Mouse (Mus musculus): Measurements from ENCODE around the gene Dydc1. TPM values are rescaled to one million over a fixed set of nuclear protein-coding genes. Genes with fewer than 3 reads are reported as not detected.

Dydc1 gene
- polyA plus RNA-seq, 1 experiment from 2014 or later = not detected

- ATAC-seq (replicated peaks; ENCODE audit: insufficient number of reproducible peaks, low FRiP score, low TSS enrichment) = no peak
- Histone ChIP-seq H3K4me2 (no peak overlapping the region), H3K27ac (ENCODE audit: low read depth, low read length) (no peak overlapping the region), H3K4me3 (ENCODE audit: low read depth, low read length) (no peak overlapping the region), H3K9me3 (replicated peaks; ENCODE audit: control insufficient read depth, low read length) (no peaks in the 10 kb centered on the region), H3K9ac (ENCODE audit: low read depth, low read length) (no peak overlapping the region), H3K36me3 (ENCODE audit: control insufficient read depth, insufficient read depth, low read length) (no peaks in the 10 kb centered on the region), H3K4me1 (ENCODE audit: control insufficient read depth, insufficient read depth, low read length) (no peaks in the 10 kb centered on the region), H3K27me3 (ENCODE audit: control insufficient read depth, insufficient read depth, low read length) (no peaks in the 10 kb centered on the region)
- WGBS (ENCODE audit: insufficient replicate concordance) = 86% methylated on average over 7 of the region's 7 CpGs
Observed at GRCm38 (mm10) chr14:41111031-41111668, 38.4 kb downstream of the Dydc1 start.

- ATAC-seq (replicated peaks; ENCODE audit: insufficient number of reproducible peaks, low FRiP score, low TSS enrichment) = no peak
- WGBS (ENCODE audit: insufficient replicate concordance) = 72% methylated on average over 4 of the region's 4 CpGs
- H3K9ac ChIP-seq (ENCODE audit: low read depth, low read length) = no peak overlapping the region
- H3K36me3 ChIP-seq (ENCODE audit: control insufficient read depth, insufficient read depth, low read length) = no peaks in the 10 kb centered on the region
- no peaks in the 10 kb centered on the region for H3K27me3 ChIP-seq (ENCODE audit: control insufficient read depth, insufficient read depth, low read length)
- H3K27ac ChIP-seq (ENCODE audit: low read depth, low read length) = no peak overlapping the region
- H3K9me3 ChIP-seq (replicated peaks; ENCODE audit: control insufficient read depth, low read length) = no peaks in the 10 kb centered on the region
- no peak overlapping the region for H3K4me3 ChIP-seq (ENCODE audit: low read depth, low read length)
- no peak overlapping the region for H3K4me2 ChIP-seq
- H3K4me1 ChIP-seq (ENCODE audit: control insufficient read depth, insufficient read depth, low read length) = peaks cover 4% of the 10 kb centered on the region; the same call in 1 of the 2 replicates
Observed at GRCm38 (mm10) chr14:41112944-41113343, 40.2 kb downstream of the Dydc1 start.

GRCm38 (mm10) chr14:41116271-41116670 is 43.6 kb downstream of the Dydc1 start:
- Histone ChIP-seq H3K9ac (ENCODE audit: low read depth, low read length) (no peak overlapping the region), H3K4me2 (no peak overlapping the region), H3K27ac (ENCODE audit: low read depth, low read length) (no peak overlapping the region), H3K4me3 (ENCODE audit: low read depth, low read length) (no peak overlapping the region), H3K36me3 (ENCODE audit: control insufficient read depth, insufficient read depth, low read length) (no peaks in the 10 kb centered on the region), H3K27me3 (ENCODE audit: control insufficient read depth, insufficient read depth, low read length) (no peaks in the 10 kb centered on the region; the same call in 1 of the 2 replicates), H3K4me1 (ENCODE audit: control insufficient read depth, insufficient read depth, low read length) (peaks cover 4% of the 10 kb centered on the region; the same call in 1 of the 2 replicates), H3K9me3 (replicated peaks; ENCODE audit: control insufficient read depth, low read length) (no peaks in the 10 kb centered on the region)
- WGBS (ENCODE audit: insufficient replicate concordance) = 67% methylated on average over 3 of the region's 3 CpGs
- no peak for ATAC-seq (replicated peaks; ENCODE audit: insufficient number of reproducible peaks, low FRiP score, low TSS enrichment)

- Histone ChIP-seq H3K4me3 (ENCODE audit: low read depth, low read length) (no peak overlapping the region), H3K4me1 (ENCODE audit: control insufficient read depth, insufficient read depth, low read length) (no peaks in the 10 kb centered on the region), H3K36me3 (ENCODE audit: control insufficient read depth, insufficient read depth, low read length) (no peaks in the 10 kb centered on the region), H3K4me2 (no peak overlapping the region), H3K9ac (ENCODE audit: low read depth, low read length) (no peak overlapping the region), H3K27me3 (ENCODE audit: control insufficient read depth, insufficient read depth, low read length) (no peaks in the 10 kb centered on the region; the same call in 1 of the 2 replicates), H3K9me3 (replicated peaks; ENCODE audit: control insufficient read depth, low read length) (no peaks in the 10 kb centered on the region), H3K27ac (ENCODE audit: low read depth, low read length) (no peak overlapping the region)
- WGBS (ENCODE audit: insufficient replicate concordance) = 74% methylated on average over 5 of the region's 5 CpGs
- no peak for ATAC-seq (replicated peaks; ENCODE audit: insufficient number of reproducible peaks, low FRiP score, low TSS enrichment)
Observed at GRCm38 (mm10) chr14:41124683-41125082, 52.0 kb downstream of the Dydc1 start.

DNA sequence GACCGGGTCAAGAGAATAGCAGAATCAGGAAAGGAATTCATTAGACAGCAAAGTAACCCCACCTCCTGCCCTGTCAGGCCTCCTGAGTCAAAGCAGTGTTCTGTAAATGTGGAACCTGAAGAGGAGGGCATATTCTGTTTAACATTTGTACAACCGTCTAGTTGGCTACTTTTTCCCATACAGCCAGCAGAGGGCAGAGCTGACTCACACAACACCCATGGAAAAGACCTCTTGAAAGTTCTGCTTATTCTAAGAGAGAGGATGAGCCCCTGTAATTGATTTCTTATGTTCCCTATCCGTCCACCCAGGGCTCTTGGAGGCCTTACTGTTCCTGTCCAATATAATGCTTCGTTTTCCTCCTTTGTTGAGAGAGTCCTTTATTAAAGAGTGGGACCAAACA is 55.3 kb downstream of the Dydc1 start:
- H3K36me3 ChIP-seq (ENCODE audit: control insufficient read depth, insufficient read depth, low read length) = no peaks in the 10 kb centered on the region
- no peak overlapping the region for H3K4me3 ChIP-seq (ENCODE audit: low read depth, low read length)
- 0 out of 2 replicates have a peak, but pooled peaks have one; percentile 35 for ATAC-seq (replicated peaks; ENCODE audit: insufficient number of reproducible peaks, low FRiP score, low TSS enrichment)
- H3K9ac ChIP-seq (ENCODE audit: low read depth, low read length) = no peak overlapping the region
- H3K27me3 ChIP-seq (ENCODE audit: control insufficient read depth, insufficient read depth, low read length) = no peaks in the 10 kb centered on the region
- no peak overlapping the region for H3K4me2 ChIP-seq
- no peaks in the 10 kb centered on the region for H3K9me3 ChIP-seq (replicated peaks; ENCODE audit: control insufficient read depth, low read length)
- WGBS (ENCODE audit: insufficient replicate concordance) = 19% methylated on average over 4 of the region's 4 CpGs
- H3K27ac ChIP-seq (ENCODE audit: low read depth, low read length) = no peak overlapping the region
- 0 out of 2 replicates have a peak, but pooled peaks cover 3% of the 10 kb centered on the region for H3K4me1 ChIP-seq (ENCODE audit: control insufficient read depth, insufficient read depth, low read length)

DNA sequence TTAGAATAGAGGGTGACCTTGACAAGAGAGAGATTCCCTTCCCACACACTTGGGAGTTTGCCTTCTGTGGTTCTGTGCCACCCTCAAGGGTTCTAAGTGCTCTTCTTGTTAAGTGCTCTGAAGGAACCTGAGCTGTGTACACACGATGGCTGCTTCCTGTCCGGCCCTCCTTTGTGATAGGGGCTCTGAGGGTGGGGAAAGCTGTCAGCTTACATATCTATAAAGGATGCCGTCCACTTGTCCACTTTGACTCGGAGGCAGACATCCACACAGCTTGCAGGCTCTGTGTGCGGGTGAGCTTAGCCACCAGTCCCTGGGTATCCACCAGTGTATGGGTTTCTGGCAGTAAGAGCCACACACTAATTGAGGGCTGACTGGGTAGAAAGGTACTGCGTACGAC is 58.8 kb downstream of the Dydc1 start, which contains the start of gene Sftpa1:
Gene Sftpa1 (plus strand): TSS at position 243 of the 400 bp plus-strand sequence.
- ATAC-seq (replicated peaks; ENCODE audit: insufficient number of reproducible peaks, low FRiP score, low TSS enrichment) = no peak
- H3K9ac ChIP-seq (ENCODE audit: low read depth, low read length) = no peak within 1 kb of the TSS
- H3K4me2 ChIP-seq = no peak within 1 kb of the TSS
- no peak within 1 kb of the TSS for H3K4me3 ChIP-seq (ENCODE audit: low read depth, low read length)
- H3K4me1 ChIP-seq (ENCODE audit: control insufficient read depth, insufficient read depth, low read length) = 0 out of 2 replicates have a peak, but pooled peaks cover 3% of the 10 kb centered on the region
- WGBS (ENCODE audit: insufficient replicate concordance) = 61% methylated on average over 7 of the region's 7 CpGs
- H3K27me3 ChIP-seq (ENCODE audit: control insufficient read depth, insufficient read depth, low read length) = no peaks in the 10 kb centered on the region
- no peaks in the 10 kb centered on the region for H3K36me3 ChIP-seq (ENCODE audit: control insufficient read depth, insufficient read depth, low read length)
- H3K27ac ChIP-seq (ENCODE audit: low read depth, low read length) = no peak within 1 kb of the TSS
- H3K9me3 ChIP-seq (replicated peaks; ENCODE audit: control insufficient read depth, low read length) = no peaks in the 10 kb centered on the region

DNA sequence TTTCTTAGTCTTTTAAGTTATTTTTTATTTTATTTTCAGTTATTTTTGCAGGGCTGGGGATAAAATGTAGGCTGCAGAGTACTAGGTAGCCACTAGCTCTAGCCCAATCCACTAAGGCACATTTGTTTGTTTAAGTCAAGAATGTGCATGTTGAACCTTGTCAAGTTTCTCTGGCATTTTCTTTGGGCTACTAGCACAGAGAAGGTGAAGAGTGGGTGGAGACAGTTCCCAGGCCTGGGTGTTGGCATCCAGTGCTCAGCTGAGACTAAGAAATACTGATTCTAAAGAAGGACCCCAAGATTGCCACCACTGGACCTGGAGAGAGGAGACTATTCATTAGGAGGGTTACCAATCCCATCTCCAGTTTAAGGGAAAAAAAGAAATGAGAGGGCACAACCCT is 64.3 kb downstream of the Dydc1 start:
- Histone ChIP-seq H3K36me3 (ENCODE audit: control insufficient read depth, insufficient read depth, low read length) (no peaks in the 10 kb centered on the region), H3K4me1 (ENCODE audit: control insufficient read depth, insufficient read depth, low read length) (no peaks in the 10 kb centered on the region), H3K4me2 (no peak overlapping the region), H3K27ac (ENCODE audit: low read depth, low read length) (no peak overlapping the region), H3K4me3 (ENCODE audit: low read depth, low read length) (no peak overlapping the region), H3K9me3 (replicated peaks; ENCODE audit: control insufficient read depth, low read length) (no peaks in the 10 kb centered on the region), H3K9ac (ENCODE audit: low read depth, low read length) (no peak overlapping the region), H3K27me3 (ENCODE audit: control insufficient read depth, insufficient read depth, low read length) (no peaks in the 10 kb centered on the region)
- no peak for ATAC-seq (replicated peaks; ENCODE audit: insufficient number of reproducible peaks, low FRiP score, low TSS enrichment)

- no peaks in the 10 kb centered on the region for H3K4me1 ChIP-seq (ENCODE audit: control insufficient read depth, insufficient read depth, low read length)
- H3K9ac ChIP-seq (ENCODE audit: low read depth, low read length) = no peak overlapping the region
- H3K9me3 ChIP-seq (replicated peaks; ENCODE audit: control insufficient read depth, low read length) = no peaks in the 10 kb centered on the region
- ATAC-seq (replicated peaks; ENCODE audit: insufficient number of reproducible peaks, low FRiP score, low TSS enrichment) = no peak
- H3K27me3 ChIP-seq (ENCODE audit: control insufficient read depth, insufficient read depth, low read length) = no peaks in the 10 kb centered on the region
- no peak overlapping the region for H3K4me2 ChIP-seq
- H3K36me3 ChIP-seq (ENCODE audit: control insufficient read depth, insufficient read depth, low read length) = no peaks in the 10 kb centered on the region
- 68% methylated on average over 1 of the region's 1 CpGs for whole genome bisulfite sequencing (ENCODE audit: insufficient replicate concordance)
- no peak overlapping the region for H3K27ac ChIP-seq (ENCODE audit: low read depth, low read length)
- no peak overlapping the region for H3K4me3 ChIP-seq (ENCODE audit: low read depth, low read length)
Observed at GRCm38 (mm10) chr14:41140686-41141085, 68.0 kb downstream of the Dydc1 start.
